Comparison of ENCODE assay signal across 8 mouse cellular contexts in the genomic region with DNA sequence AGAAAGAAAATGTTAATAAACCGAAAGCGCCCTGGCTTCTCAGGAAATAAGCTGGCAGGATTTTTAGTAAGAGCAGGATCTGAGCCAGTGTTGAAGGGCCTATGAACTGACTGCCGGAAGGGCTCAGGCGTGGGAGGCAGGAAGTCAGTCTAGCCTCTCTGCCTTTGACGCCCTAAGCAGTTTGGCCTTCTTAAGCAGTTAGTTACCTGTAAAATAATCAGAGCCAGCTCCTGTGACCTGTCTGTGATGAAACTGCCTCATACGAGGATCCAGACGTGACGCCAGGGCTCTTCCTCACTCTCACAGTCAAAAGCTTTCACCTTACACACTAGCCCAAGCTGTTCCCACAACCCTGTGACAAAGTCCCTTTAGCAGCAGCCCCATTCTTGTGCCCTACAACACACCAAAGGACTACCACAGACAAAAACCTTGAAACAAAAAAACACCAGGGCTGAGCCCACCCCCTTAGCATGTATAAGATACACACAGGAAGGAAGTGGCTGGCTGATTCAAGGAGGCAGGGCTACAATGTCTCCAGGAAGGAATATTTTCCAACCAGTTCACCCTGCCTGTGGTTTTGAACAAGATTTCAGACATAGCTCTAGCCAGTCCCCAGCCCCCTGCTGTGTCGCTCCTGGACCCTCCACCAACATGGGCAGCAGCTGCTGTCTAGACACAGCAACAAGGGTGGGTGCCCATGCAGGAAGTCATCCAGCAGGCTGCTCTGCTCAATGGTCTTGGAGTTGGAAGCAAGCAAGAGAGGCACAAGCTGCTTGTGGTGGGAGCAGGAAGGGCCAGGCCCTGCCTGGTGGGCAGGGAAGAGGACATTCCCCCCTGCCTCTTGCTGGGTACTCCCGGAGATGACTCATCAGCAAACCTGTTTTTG.
A peak's percentile ranks its signal among the peaks of the same experiment; 100 is the strongest.
DNase-seq lines count a peak whose midpoint lies in the region; ATAC-seq and TF ChIP-seq lines count a peak whose summit lies in the region.

No protein-coding gene starts in this region.

- peaks cover 9% of the 10 kb centered on the region for H3K4me1 ChIP-seq in heart, postnatal 0 days (ENCODE audit: control insufficient read depth, insufficient read depth)

- 43% methylated on average over 10 of the region's 10 CpGs for WGBS in heart, postnatal 0 days

- CTCF ChIA-PET in Patski (lab: Charles Lee): no interaction called here

- peak; percentile 21 to 54 for DNase-seq in adrenal gland, adult (ENCODE audit: inconsistent age in 2 of 2, low spot score in 1 of 2)
- no peak for DNase-seq in adrenal gland, adult 8-10 months
- peak; percentile 62 for DNase-seq in Patski (ENCODE audit: low read depth, low spot score)
- DNase-seq in heart, postnatal 0 days (ENCODE audit: low spot score): peak; percentile 20
- peak; percentile 47 to 54 for DNase-seq in kidney, postnatal 36 days
- peak; percentile 31 to 37 for DNase-seq in spleen, postnatal 36 days (ENCODE audit: low spot score in 2 of 2)
- DNase-seq in gastrocnemius, postnatal 25 days: no peak
- DNase-seq in right cerebral cortex, adult 18-20 months: no peak

- H3K9ac ChIP-seq in heart, postnatal 0 days (replicated peaks; ENCODE audit: low read depth, low read length): no peak overlapping the region

- TF ChIP-seq CTCF in Patski (IDR thresholded peaks at IDR 0.05): no peak
- no peak for TF ChIP-seq CTCF in heart, postnatal 0 days (IDR thresholded peaks at IDR 0.05; ENCODE audit: low read depth)

- ATAC-seq in Patski: peak; percentile 53
- ATAC-seq in heart, postnatal 0 days (ENCODE audit: insufficient read depth, low read depth): peak; percentile 53; the same call in 1 of the 2 replicates

- in situ Hi-C loops in Patski (cut with MboI; ENCODE audit: low pct_unique_long_range_greater_than_20kb): no loop called here

- POLR2A ChIA-PET in Patski (lab: Charles Lee): interaction anchor here (0.9 kb wide), 1 partner anchor 14 kb away, joined by 3 read pairs; no protein-coding TSS in a partner anchor

- H3K9me3 ChIP-seq in heart, postnatal 0 days (replicated peaks; ENCODE audit: control insufficient read depth, low read length): no peaks in the 10 kb centered on the region

- peak overlapping the region; percentile 54 for H3K27ac ChIP-seq in heart, postnatal 0 days (ENCODE audit: low read depth)

- no peaks in the 10 kb centered on the region for H3K36me3 ChIP-seq in heart, postnatal 0 days (replicated peaks; ENCODE audit: control insufficient read depth, insufficient read depth, low read length)

- no peak overlapping the region for H3K4me3 ChIP-seq in heart, postnatal 0 days (ENCODE audit: low read depth, low read length)

- 0 out of 2 replicates have a peak, but pooled peaks have one; percentile 23 for TF ChIP-seq EP300 in heart, postnatal 0 days (IDR thresholded peaks at IDR 0.05; ENCODE audit: low read depth)

- H3K4me2 ChIP-seq in heart, postnatal 0 days (ENCODE audit: low read depth, low read length): peak overlapping the region; percentile 10; the same call in 1 of the 2 replicates

- no peaks in the 10 kb centered on the region for H3K27me3 ChIP-seq in Patski
- no peaks in the 10 kb centered on the region for H3K27me3 ChIP-seq in heart, postnatal 0 days (ENCODE audit: control insufficient read depth, insufficient read depth, low read length)

Comparison
In these comparisons a context has a peak if more than half of its experiments do, and no peak if none do; other contexts are left out.
1. DNase-seq: peak in adrenal gland, adult (2 of 2), Patski (single experiment), heart, postnatal 0 days (single experiment), kidney, postnatal 36 days (2 of 2) and spleen, postnatal 36 days (2 of 2); none in adrenal gland, adult 8-10 months (single experiment), gastrocnemius, postnatal 25 days (single experiment) and right cerebral cortex, adult 18-20 months (single experiment).